Mouse (Mus musculus) kidney, embryonic 15.5 days (tissue): ENCODE data around the gene Uox. TPM values are rescaled to one million over a fixed set of nuclear protein-coding genes. Genes with fewer than 3 reads are reported as not detected.

Experiments used
- ATAC-seq: fragments of 200-750 bp; cut with Nextera tagmentation; replicated peaks from 2 replicates; pipeline ENCODE4 v1.8.0; 2017; ENCODE audit warnings: moderate TSS enrichment; ENCODE audit not compliant: low FRiP score
- H3K27ac ChIP-seq: fragments of 300-500 bp; sonication (generic); 2 replicates; pipeline ENCODE4 v1.5.1; 2015; ENCODE audit warnings: mild to moderate bottlenecking, inconsistent platforms
- H3K27me3 ChIP-seq: fragments of 300-500 bp; sonication (generic); 2 replicates; pipeline ENCODE4 v1.6.1; 2015; ENCODE audit warnings: inconsistent platforms
- H3K36me3 ChIP-seq: fragments of 300-500 bp; sonication (generic); 2 replicates; pipeline ENCODE4 v1.6.1; 2015; ENCODE audit warnings: inconsistent platforms
- H3K4me1 ChIP-seq: fragments of 300-500 bp; sonication (generic); 2 replicates; pipeline ENCODE4 v1.6.1; 2015; ENCODE audit warnings: inconsistent platforms
- H3K4me2 ChIP-seq: fragments of 300-500 bp; sonication (generic); 2 replicates; pipeline ENCODE4 v1.6.1; 2015; ENCODE audit warnings: moderate library complexity, mild to moderate bottlenecking, inconsistent platforms
- H3K4me3 ChIP-seq: fragments of 300-500 bp; sonication (generic); replicated peaks from 2 replicates; pipeline ENCODE4 v1.5.1; 2015; ENCODE audit warnings: mild to moderate bottlenecking, inconsistent platforms
- H3K9ac ChIP-seq: fragments of 300-500 bp; sonication (generic); 2 replicates; pipeline ENCODE4 v1.6.1; 2015; ENCODE audit warnings: mild to moderate bottlenecking, inconsistent platforms
- H3K9me3 ChIP-seq: fragments of 300-500 bp; sonication (generic); replicated peaks from 2 replicates; pipeline ENCODE4 v1.6.1; 2016; ENCODE audit warnings: inconsistent platforms
- WGBS: fragments of 180-500 bp; shearing (Covaris S2); methylation state at CpG from one replicate; pipeline ENCODE4 v1.1.7; 2015; ENCODE audit warnings: mixed read lengths; 5-methylcytosine and 5-hydroxymethylcytosine counted together
- polyA plus RNA-seq: library from polyadenylated mRNA; unstranded; fragments of >200 nt; fragmentation: Nextera tagmentation; extraction: Ambion mirVana; gene quantifications from 2 replicates; pipeline ENCODE4 v1.2.1, GENCODE M21; 2015

Gene Uox
- polyA plus RNA-seq, 1 experiment from 2014 or later, result 0.88 TPM

- no peaks in the 10 kb centered on the region for H3K4me1 ChIP-seq
- 34% methylated on average over 4 of the region's 4 CpGs for WGBS
- no peak overlapping the region for H3K4me3 ChIP-seq
- no peak overlapping the region for H3K27ac ChIP-seq
- H3K9me3 ChIP-seq, result no peaks in the 10 kb centered on the region
- H3K36me3 ChIP-seq, result no peaks in the 10 kb centered on the region
- H3K4me2 ChIP-seq, result no peak overlapping the region
- no peaks in the 10 kb centered on the region for H3K27me3 ChIP-seq
- H3K9ac ChIP-seq, result no peak overlapping the region
- ATAC-seq, result no peak
These were observed 71.7 kb downstream of the Uox start for GRCm38 (mm10) chr3:146641818-146642427.

DNA sequence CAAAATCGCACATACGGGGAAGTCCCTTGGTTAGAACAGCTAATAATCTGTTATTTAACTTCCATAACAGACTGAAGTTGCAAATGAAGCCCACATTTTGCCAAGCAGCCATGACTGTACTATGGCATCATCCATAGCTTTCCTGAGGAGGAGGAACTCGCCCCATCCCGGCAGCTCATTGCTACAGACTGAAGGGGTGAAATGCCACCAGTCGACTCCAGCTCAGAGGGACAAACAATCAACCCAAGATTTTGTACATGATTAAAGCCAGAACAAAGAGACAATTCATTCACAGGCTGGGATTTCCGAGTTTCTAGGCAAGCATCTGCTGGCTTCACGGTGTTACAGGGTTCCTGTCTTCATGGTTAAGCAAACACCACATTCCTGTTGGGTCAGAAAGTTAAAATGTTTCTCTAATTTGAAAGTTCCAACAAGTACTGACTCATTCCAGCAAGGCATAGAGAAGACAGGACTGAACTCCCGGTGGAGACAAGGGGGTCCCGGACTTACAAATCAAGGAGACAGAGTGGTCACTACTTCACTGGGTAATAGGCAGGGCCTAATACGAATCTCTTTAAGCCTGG is 79.2 kb downstream of the Uox start:
- H3K9me3 ChIP-seq, result no peaks in the 10 kb centered on the region
- ATAC-seq, result no peak
- no peaks in the 10 kb centered on the region for H3K4me1 ChIP-seq
- H3K27me3 ChIP-seq, result no peaks in the 10 kb centered on the region
- no peak overlapping the region for H3K4me3 ChIP-seq
- no peak overlapping the region for H3K4me2 ChIP-seq
- WGBS, result 70% methylated on average over 10 of the region's 10 CpGs
- H3K9ac ChIP-seq, result no peak overlapping the region
- H3K27ac ChIP-seq, result no peak overlapping the region
- H3K36me3 ChIP-seq, result no peaks in the 10 kb centered on the region

DNA sequence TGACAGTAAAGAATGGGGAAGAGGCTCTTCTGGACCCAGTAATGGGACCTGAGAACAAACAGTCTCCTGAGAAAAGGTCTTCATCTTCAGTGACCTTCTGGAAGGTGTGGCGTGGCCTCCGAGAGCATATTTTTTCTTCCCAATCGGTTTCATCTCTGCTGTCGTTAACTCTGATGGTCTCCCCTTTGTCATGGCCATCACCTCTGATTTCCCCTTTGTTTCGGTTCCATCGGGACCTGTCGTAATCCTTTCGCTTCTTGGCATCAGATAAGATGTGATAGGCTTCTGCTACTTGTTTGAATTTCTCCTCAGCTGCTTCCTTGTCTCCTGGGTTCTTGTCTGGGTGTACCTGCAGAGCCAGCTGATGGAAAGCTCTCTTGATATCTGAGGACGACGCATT is 80.5 kb downstream of the Uox start:
- Histone ChIP-seq H3K36me3 (no peaks in the 10 kb centered on the region), H3K27me3 (no peaks in the 10 kb centered on the region), H3K4me1 (peaks cover 4% of the 10 kb centered on the region; the same call in 1 of the 2 replicates), H3K9ac (no peak overlapping the region), H3K9me3 (no peaks in the 10 kb centered on the region), H3K4me2 (no peak overlapping the region), H3K27ac (no peak overlapping the region), H3K4me3 (no peak overlapping the region)
- ATAC-seq, result no peak
- WGBS, result 91% methylated on average over 10 of the region's 10 CpGs

GRCm38 (mm10) chr3:146651217-146651616 is 81.0 kb downstream of the Uox start, which contains the start of gene 4930503B20Rik:
TSS of gene 4930503B20Rik (minus strand) at chr3:146651317.
- no peaks in the 10 kb centered on the region for H3K27me3 ChIP-seq
- peaks cover 4% of the 10 kb centered on the region; the same call in 1 of the 2 replicates for H3K4me1 ChIP-seq
- H3K4me2 ChIP-seq, result no peak within 1 kb of the TSS
- no peaks in the 10 kb centered on the region for H3K9me3 ChIP-seq
- no peak for ATAC-seq
- H3K9ac ChIP-seq, result no peak within 1 kb of the TSS
- H3K4me3 ChIP-seq, result no peak within 1 kb of the TSS
- no peak within 1 kb of the TSS for H3K27ac ChIP-seq
- WGBS, result 78% methylated on average over 3 of the region's 3 CpGs
- H3K36me3 ChIP-seq, result no peaks in the 10 kb centered on the region

DNA sequence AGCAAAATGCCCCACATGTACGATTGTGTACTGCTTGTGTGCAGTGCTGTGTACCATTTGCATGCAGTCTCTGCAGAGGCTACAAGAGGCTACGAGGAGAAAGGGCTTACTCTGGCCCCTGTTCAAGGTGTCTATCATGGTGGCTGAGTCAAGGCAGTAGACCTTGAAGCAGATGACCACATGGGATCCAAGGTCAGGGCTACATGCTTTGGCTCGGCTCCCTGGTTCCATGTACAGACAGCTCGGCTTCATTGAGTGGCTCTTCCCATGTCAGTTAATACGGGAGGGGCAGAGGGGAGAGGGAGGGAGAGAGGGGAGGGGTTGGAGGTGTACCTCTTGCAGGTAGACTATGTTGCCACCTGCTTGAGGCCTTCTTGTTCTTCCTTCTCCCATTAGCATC is 82.2 kb downstream of the Uox start:
- ATAC-seq, result no peak
- Histone ChIP-seq H3K4me3 (no peak overlapping the region), H3K4me1 (peaks cover 4% of the 10 kb centered on the region; the same call in 1 of the 2 replicates), H3K4me2 (no peak overlapping the region), H3K27ac (no peak overlapping the region), H3K9me3 (no peaks in the 10 kb centered on the region), H3K9ac (no peak overlapping the region), H3K27me3 (no peaks in the 10 kb centered on the region), H3K36me3 (no peaks in the 10 kb centered on the region)
- WGBS, result 87% methylated on average over 5 of the region's 5 CpGs

- H3K4me2 ChIP-seq, result no peak overlapping the region
- no peaks in the 10 kb centered on the region for H3K27me3 ChIP-seq
- H3K9me3 ChIP-seq, result no peaks in the 10 kb centered on the region
- ATAC-seq, result 0 out of 2 replicates have a peak, but pooled peaks have one; percentile 54
- H3K4me1 ChIP-seq, result peaks cover 4% of the 10 kb centered on the region; the same call in 1 of the 2 replicates
- WGBS, result 56% methylated on average over 6 of the region's 6 CpGs
- H3K27ac ChIP-seq, result no peak overlapping the region
- H3K4me3 ChIP-seq, result no peak overlapping the region
- no peaks in the 10 kb centered on the region for H3K36me3 ChIP-seq
- no peak overlapping the region for H3K9ac ChIP-seq
These were observed 83.5 kb downstream of the Uox start for GRCm38 (mm10) chr3:146653692-146654091.

DNA sequence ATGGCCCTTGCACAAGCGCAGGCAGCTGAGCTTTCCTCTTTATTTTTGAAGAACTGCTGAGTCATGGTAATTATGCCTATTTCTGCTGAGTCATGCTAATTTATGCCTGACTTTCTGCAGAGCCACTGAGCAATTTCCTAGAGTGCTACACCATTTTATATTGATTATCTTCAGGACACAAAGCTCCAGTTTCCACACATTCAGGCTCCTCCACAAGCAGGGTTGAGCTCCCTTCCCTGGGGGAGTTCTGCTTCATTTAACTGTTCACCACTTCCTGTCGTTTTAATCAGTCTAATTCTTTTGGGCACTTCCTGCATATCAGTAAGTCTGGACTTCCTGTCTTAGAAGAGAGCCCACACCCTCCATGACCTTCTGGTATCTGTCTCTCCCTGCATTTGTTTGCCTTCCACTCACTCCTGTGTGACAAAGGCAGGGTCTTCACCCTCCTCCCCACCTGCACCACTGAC is 84.9 kb downstream of the Uox start:
- Histone ChIP-seq H3K9ac (no peak overlapping the region), H3K4me1 (peaks cover 4% of the 10 kb centered on the region; the same call in 1 of the 2 replicates), H3K27ac (no peak overlapping the region), H3K27me3 (no peaks in the 10 kb centered on the region), H3K4me2 (no peak overlapping the region), H3K36me3 (no peaks in the 10 kb centered on the region), H3K9me3 (no peaks in the 10 kb centered on the region), H3K4me3 (no peak overlapping the region)
- no peak for ATAC-seq
- 52% methylated on average over 2 of the region's 2 CpGs for WGBS

GRCm38 (mm10) chr3:146657433-146657832 is 87.2 kb downstream of the Uox start:
- Histone ChIP-seq H3K4me1 (peaks cover 4% of the 10 kb centered on the region; the same call in 1 of the 2 replicates), H3K4me3 (no peak overlapping the region), H3K9ac (no peak overlapping the region), H3K9me3 (no peaks in the 10 kb centered on the region), H3K36me3 (no peaks in the 10 kb centered on the region), H3K27ac (no peak overlapping the region), H3K27me3 (no peaks in the 10 kb centered on the region), H3K4me2 (no peak overlapping the region)
- ATAC-seq, result no peak
- WGBS, result 91% methylated on average over 5 of the region's 5 CpGs

DNA sequence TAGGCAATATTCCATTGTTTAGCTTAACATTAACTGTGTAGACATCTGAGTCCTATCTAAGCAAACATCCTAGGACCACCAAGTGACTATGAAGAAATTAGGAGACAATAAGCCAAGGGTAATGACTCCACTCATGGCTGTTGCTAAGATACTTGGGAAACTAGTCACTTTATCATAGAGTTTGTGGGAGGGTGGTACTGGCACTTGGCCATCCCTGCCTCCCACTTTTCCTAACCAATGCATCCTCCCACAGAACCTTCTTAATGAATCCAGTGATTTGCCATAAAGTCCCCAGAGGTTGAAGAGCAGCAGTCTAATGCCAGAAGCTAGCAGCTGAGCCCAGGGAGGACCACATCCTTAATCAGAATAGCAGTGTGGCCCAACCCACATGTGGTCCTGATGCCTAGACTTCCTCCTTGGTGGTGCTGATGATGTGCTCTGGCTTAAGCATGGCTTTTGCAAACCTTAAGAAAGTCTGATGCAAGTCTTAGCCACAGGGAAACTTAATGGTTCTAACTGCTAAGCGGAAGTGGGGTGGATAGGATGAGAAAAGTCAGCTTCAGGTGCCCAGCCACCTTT is 87.9 kb downstream of the Uox start:
- Histone ChIP-seq H3K9me3 (no peaks in the 10 kb centered on the region), H3K4me3 (no peak overlapping the region), H3K27me3 (no peaks in the 10 kb centered on the region), H3K9ac (no peak overlapping the region), H3K4me1 (peaks cover 4% of the 10 kb centered on the region; the same call in 1 of the 2 replicates), H3K36me3 (no peaks in the 10 kb centered on the region), H3K27ac (no peak overlapping the region), H3K4me2 (no peak overlapping the region)
- no peak for ATAC-seq
- 96% methylated on average over 1 of the region's 1 CpGs for WGBS

DNA sequence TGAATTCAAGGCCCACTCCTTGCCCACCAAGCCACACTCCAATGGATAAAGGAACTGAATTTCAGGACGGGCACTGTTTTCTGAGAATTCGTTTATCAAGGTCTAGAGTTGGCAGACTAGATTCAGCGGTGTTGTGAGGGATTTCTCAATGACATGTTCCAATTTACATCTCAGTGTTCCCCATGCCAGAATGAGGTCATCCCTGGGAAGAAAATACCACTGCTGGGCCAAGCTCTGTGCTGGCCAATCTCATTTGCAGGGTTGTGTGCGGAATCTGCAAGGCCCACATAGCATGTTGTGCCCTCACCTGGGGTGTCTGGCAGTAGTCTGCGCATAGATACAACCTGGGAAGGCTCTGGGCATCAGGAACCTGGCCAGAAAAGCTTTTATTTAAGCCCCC is 89.1 kb downstream of the Uox start:
- no peak overlapping the region for H3K27ac ChIP-seq
- H3K4me3 ChIP-seq, result no peak overlapping the region
- H3K9ac ChIP-seq, result no peak overlapping the region
- no peaks in the 10 kb centered on the region for H3K27me3 ChIP-seq
- WGBS, result 92% methylated on average over 5 of the region's 5 CpGs
- no peaks in the 10 kb centered on the region for H3K36me3 ChIP-seq
- no peak overlapping the region for H3K4me2 ChIP-seq
- peaks cover 4% of the 10 kb centered on the region; the same call in 1 of the 2 replicates for H3K4me1 ChIP-seq
- no peak for ATAC-seq
- H3K9me3 ChIP-seq, result no peaks in the 10 kb centered on the region

DNA sequence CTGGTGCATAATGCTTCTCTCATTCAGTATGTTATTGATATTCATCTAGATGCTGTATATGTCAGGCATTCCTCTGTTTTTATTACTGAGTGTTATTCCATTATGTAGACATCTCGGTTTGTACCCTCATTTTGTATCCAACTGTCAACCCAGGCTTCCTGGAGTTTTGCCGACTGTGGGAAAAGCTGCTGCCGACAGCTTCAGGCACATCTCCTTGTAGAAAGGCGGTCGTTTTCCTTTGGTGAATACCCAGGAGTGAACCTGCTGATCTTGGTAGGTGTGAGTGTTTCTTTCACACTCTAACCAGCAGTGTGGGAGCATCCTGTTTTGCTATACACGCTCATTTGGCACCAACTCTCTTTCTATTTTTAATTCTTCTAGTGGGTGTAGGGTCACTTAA is 90.8 kb downstream of the Uox start:
- Histone ChIP-seq H3K4me3 (no peak overlapping the region), H3K36me3 (no peaks in the 10 kb centered on the region), H3K4me2 (no peak overlapping the region), H3K4me1 (no peaks in the 10 kb centered on the region), H3K9ac (no peak overlapping the region), H3K27ac (no peak overlapping the region), H3K9me3 (no peaks in the 10 kb centered on the region), H3K27me3 (no peaks in the 10 kb centered on the region)
- no peak for ATAC-seq
- WGBS, result 63% methylated on average over 6 of the region's 6 CpGs

DNA sequence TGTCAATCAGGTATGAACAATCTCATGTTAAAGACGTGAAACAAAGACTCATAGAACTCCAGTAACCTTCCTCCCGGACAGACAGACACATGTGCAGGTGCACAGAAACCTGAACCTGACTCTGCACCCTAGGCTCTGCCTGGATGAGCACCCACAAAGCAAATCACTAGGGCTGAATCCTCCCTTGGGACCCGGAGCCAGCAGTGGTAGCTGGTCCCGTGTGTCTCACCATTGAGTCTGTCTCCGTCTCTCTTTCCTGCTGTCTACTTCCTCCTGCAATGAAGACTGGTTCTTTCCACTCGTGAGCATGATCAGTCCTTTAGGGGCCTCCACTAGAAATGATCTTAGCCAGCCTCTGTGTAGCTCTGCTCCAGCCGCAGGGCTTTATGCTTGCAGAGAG is 91.7 kb downstream of the Uox start:
- H3K4me2 ChIP-seq, result no peak overlapping the region
- no peaks in the 10 kb centered on the region for H3K36me3 ChIP-seq
- H3K27me3 ChIP-seq, result no peaks in the 10 kb centered on the region
- H3K27ac ChIP-seq, result no peak overlapping the region
- H3K4me3 ChIP-seq, result no peak overlapping the region
- 74% methylated on average over 7 of the region's 7 CpGs for WGBS
- H3K4me1 ChIP-seq, result no peaks in the 10 kb centered on the region
- H3K9me3 ChIP-seq, result no peaks in the 10 kb centered on the region
- no peak overlapping the region for H3K9ac ChIP-seq
- no peak for ATAC-seq
